Mouse (Mus musculus) CH12.LX (cell line): Measurements from ENCODE around the gene Pou6f2.

Experiments
- CTCF ChIP-seq, 2 experiments: IDR thresholded peaks in 1 of 2; conservative IDR thresholded peaks in 1 of 2; 2 replicates each; pipeline ENCODE4 v1.5.1; 2011 to 2012; ENCODE audit warnings: low read depth in 2 of 2, low read length in 2 of 2, improper control_type of control experiment in 1 of 2, inconsistent platforms in 1 of 2, mild to moderate bottlenecking in 1 of 2, moderate library complexity in 1 of 2
- IRF4 ChIP-seq: IDR thresholded peaks from 2 replicates; pipeline ENCODE4 v1.6.1; 2014; ENCODE audit warnings: low read depth, mild to moderate bottlenecking, inconsistent platforms, low read length, improper control_type of control experiment
- KAT2A ChIP-seq: IDR thresholded peaks from 2 replicates; pipeline ENCODE4 v1.6.1; 2012; ENCODE audit warnings: low read length, improper control_type of control experiment, inconsistent platforms; ENCODE audit not compliant: insufficient replicate concordance
- MAFK ChIP-seq: IDR thresholded peaks from 2 replicates; pipeline ENCODE4 v1.6.1; 2011; ENCODE audit warnings: low read length, improper control_type of control experiment; ENCODE audit not compliant: insufficient replicate concordance
- NELFE ChIP-seq: IDR thresholded peaks from 2 replicates; pipeline ENCODE4 v1.6.1; 2011; ENCODE audit warnings: low read depth, low read length, improper control_type of control experiment
- RAD21 ChIP-seq: IDR thresholded peaks from 2 replicates; pipeline ENCODE4 v1.6.1; 2011; ENCODE audit warnings: low read depth, mild to moderate bottlenecking, low read length, improper control_type of control experiment, moderate library complexity

- TF ChIP-seq NELFE (no peak), MAFK (no peak), KAT2A (no peak), IRF4 (no peak), CTCF (conservative IDR thresholded peaks at IDR 0.05 in 1 of 2, IDR thresholded peaks at IDR 0.05 in 1 of 2; ENCODE audit: low read depth in 2 of 2, low read length in 2 of 2) (no peak), RAD21 (no peak)
Measured at GRCm38 (mm10) chr13:18299966-18300365, 97.5 kb downstream of the Pou6f2 start.
